Mouse (Mus musculus): Measurements from ENCODE around the gene Ankib1. TPM values are rescaled to one million over a fixed set of nuclear protein-coding genes. Genes with fewer than 3 reads are reported as not detected.
A peak's percentile ranks its signal among the peaks of the same experiment; 100 is the strongest.
"Not testable (repeated sequence)": the region's sequence is repeated elsewhere in the genome, so short reads cannot be mapped to it uniquely, and the experiment has no call there.

Gene Ankib1
- total RNA-seq (2022) = 10 to 100 TPM; 19.1 to 25.8 (median 23.2) TPM

GRCm38 (mm10) chr5:3802433-3803291 is at the start of gene Ankib1, which contains the start of gene Krit1:
Gene Ankib1 (minus strand): TSS chr5:3802925.
Gene Krit1 (plus strand): TSS chr5:3803184.
- peak; percentile 87 for DNase-seq (ENCODE audit: low spot score)

- DNase-seq (ENCODE audit: low spot score) = no peak
These were observed 42.3 kb upstream of the Ankib1 start, which contains the start of gene Lrrd1 for GRCm38 (mm10) chr5:3845026-3845425. Gene Lrrd1 (plus strand): TSS chr5:3845173.

GRCm38 (mm10) chr5:3834107-3834506 is 31.4 kb upstream of the Ankib1 start:
- no peak for DNase-seq (ENCODE audit: low spot score)

- DNase-seq (ENCODE audit: low spot score) = no peak
These were observed 5.7 kb upstream of the Ankib1 start for GRCm38 (mm10) chr5:3808472-3808871.

- DNase-seq (ENCODE audit: low spot score) = no peak
These were observed 804 bp upstream of the Ankib1 start for GRCm38 (mm10) chr5:3803292-3804165.

- no peak for DNase-seq (ENCODE audit: low spot score)
These were observed 873 bp downstream of the Ankib1 start for GRCm38 (mm10) chr5:3801672-3802432.

GRCm38 (mm10) chr5:3800881-3801280 is 1.8 kb downstream of the Ankib1 start:
- DNase-seq (ENCODE audit: low spot score) = no peak

GRCm38 (mm10) chr5:3800041-3800440 is 2.7 kb downstream of the Ankib1 start:
- no peak for DNase-seq (ENCODE audit: low spot score)

- DNase-seq (ENCODE audit: low spot score) = not testable (repeated sequence)
These were observed 4.1 kb downstream of the Ankib1 start for GRCm38 (mm10) chr5:3798656-3799055.

- not testable (repeated sequence) for DNase-seq (ENCODE audit: low spot score)
These were observed 5.6 kb downstream of the Ankib1 start for GRCm38 (mm10) chr5:3797101-3797500.

GRCm38 (mm10) chr5:3791048-3791447 is 11.7 kb downstream of the Ankib1 start:
- no peak for DNase-seq (ENCODE audit: low spot score)

- peak; percentile 26 for DNase-seq (ENCODE audit: low spot score)
These were observed 15.2 kb downstream of the Ankib1 start for GRCm38 (mm10) chr5:3787548-3787947.

- DNase-seq (ENCODE audit: low spot score) = no peak
These were observed 17.8 kb downstream of the Ankib1 start for GRCm38 (mm10) chr5:3784751-3785496.

- no peak for DNase-seq (ENCODE audit: low spot score)
These were observed 18.6 kb downstream of the Ankib1 start for GRCm38 (mm10) chr5:3783947-3784681.

- DNase-seq (ENCODE audit: low spot score) = no peak
These were observed 20.1 kb downstream of the Ankib1 start for GRCm38 (mm10) chr5:3782670-3783069.

- no peak for DNase-seq (ENCODE audit: low spot score)
These were observed 30.7 kb downstream of the Ankib1 start for GRCm38 (mm10) chr5:3772017-3772416.

- no peak for DNase-seq (ENCODE audit: low spot score)
These were observed 31.2 kb downstream of the Ankib1 start for GRCm38 (mm10) chr5:3771512-3771911.

GRCm38 (mm10) chr5:3750536-3750935 is 52.2 kb downstream of the Ankib1 start:
- peak; percentile 11 for DNase-seq (ENCODE audit: low spot score)

GRCm38 (mm10) chr5:3732846-3733245 is 69.9 kb downstream of the Ankib1 start:
- DNase-seq (ENCODE audit: low spot score) = not testable (repeated sequence)

- DNase-seq (ENCODE audit: low spot score) = no peak
These were observed 73.9 kb downstream of the Ankib1 start for GRCm38 (mm10) chr5:3728820-3729219.

Measured in heart, adult 8-10 months (tissue).